Mouse (Mus musculus): ENCODE results near the gene Tanc2.

- TF ChIP-seq POLR2A (IDR thresholded peaks at IDR 0.05; ENCODE audit: borderline replicate concordance, extremely low read depth, low read depth, low read length) (no peak), CTCF (IDR thresholded peaks at IDR 0.05; ENCODE audit: insufficient read depth, low read length) (no peak)
Observed at GRCm38 (mm10) chr11:105934816-105935215, 345.0 kb downstream of the Tanc2 start.

Measured in lung, adult 2 months (tissue).